Mouse (Mus musculus) heart, embryonic 11.5 days (tissue): ENCODE measurements around the gene Has3. TPM values are rescaled to one million over a fixed set of nuclear protein-coding genes. Genes with fewer than 3 reads are reported as not detected.

ENCODE experiments used
- ATAC-seq: fragments of 200-750 bp; cut with Nextera tagmentation; replicated peaks from 2 replicates; pipeline ENCODE4 v1.8.0; 2017; ENCODE audit warnings: moderate library complexity; ENCODE audit not compliant: insufficient number of reproducible peaks, low FRiP score, low TSS enrichment
- H3K27ac ChIP-seq: fragments of 300-500 bp; sonication (generic); 2 replicates; pipeline ENCODE4 v1.5.1; 2014; ENCODE audit warnings: mild to moderate bottlenecking, low read depth, low read length
- H3K27me3 ChIP-seq: fragments of 300-500 bp; sonication (generic); 2 replicates; pipeline ENCODE4 v1.6.1; 2014; ENCODE audit warnings: mild to moderate bottlenecking, low read length, mixed read lengths; ENCODE audit not compliant: control insufficient read depth, insufficient read depth
- H3K36me3 ChIP-seq: fragments of 300-500 bp; sonication (generic); 2 replicates; pipeline ENCODE4 v1.6.1; 2014; ENCODE audit warnings: mild to moderate bottlenecking, low read length, moderate library complexity, mixed read lengths; ENCODE audit not compliant: control insufficient read depth, insufficient read depth
- H3K4me1 ChIP-seq: fragments of 300-500 bp; sonication (generic); 2 replicates; pipeline ENCODE4 v1.6.1; 2014; ENCODE audit warnings: low read length; ENCODE audit not compliant: control insufficient read depth, insufficient read depth
- H3K4me2 ChIP-seq: fragments of 300-500 bp; sonication (generic); 2 replicates; pipeline ENCODE4 v1.6.1; 2014; ENCODE audit warnings: mild to moderate bottlenecking, moderate library complexity
- H3K4me3 ChIP-seq: fragments of 300-500 bp; sonication (generic); 2 replicates; pipeline ENCODE4 v1.5.1; 2014; ENCODE audit warnings: low read depth, low read length
- H3K9ac ChIP-seq: fragments of 300-500 bp; sonication (generic); 2 replicates; pipeline ENCODE4 v1.6.1; 2014; ENCODE audit warnings: mild to moderate bottlenecking, low read depth, low read length, moderate library complexity
- H3K9me3 ChIP-seq: fragments of 300-500 bp; sonication (generic); replicated peaks from 2 replicates; pipeline ENCODE4 v1.6.1; 2016; ENCODE audit warnings: low read length; ENCODE audit not compliant: control insufficient read depth
- WGBS: fragments of 180-500 bp; shearing (Covaris S2); extraction: QIAGEN DNeasy Blood & Tissue Kit; methylation state at CpG from one replicate; pipeline ENCODE4 v1.1.7; 2014; ENCODE audit not compliant: insufficient replicate concordance; 5-methylcytosine and 5-hydroxymethylcytosine counted together
- polyA plus RNA-seq: library from polyadenylated mRNA; unstranded; fragments of >200 nt; fragmentation: Nextera tagmentation; extraction: Ambion mirVana; gene quantifications from 2 replicates; pipeline ENCODE4 v1.2.1, GENCODE M21; 2014

Has3 gene
- polyA plus RNA-seq, 1 experiment from 2014 or later: 0.17 TPM

DNA sequence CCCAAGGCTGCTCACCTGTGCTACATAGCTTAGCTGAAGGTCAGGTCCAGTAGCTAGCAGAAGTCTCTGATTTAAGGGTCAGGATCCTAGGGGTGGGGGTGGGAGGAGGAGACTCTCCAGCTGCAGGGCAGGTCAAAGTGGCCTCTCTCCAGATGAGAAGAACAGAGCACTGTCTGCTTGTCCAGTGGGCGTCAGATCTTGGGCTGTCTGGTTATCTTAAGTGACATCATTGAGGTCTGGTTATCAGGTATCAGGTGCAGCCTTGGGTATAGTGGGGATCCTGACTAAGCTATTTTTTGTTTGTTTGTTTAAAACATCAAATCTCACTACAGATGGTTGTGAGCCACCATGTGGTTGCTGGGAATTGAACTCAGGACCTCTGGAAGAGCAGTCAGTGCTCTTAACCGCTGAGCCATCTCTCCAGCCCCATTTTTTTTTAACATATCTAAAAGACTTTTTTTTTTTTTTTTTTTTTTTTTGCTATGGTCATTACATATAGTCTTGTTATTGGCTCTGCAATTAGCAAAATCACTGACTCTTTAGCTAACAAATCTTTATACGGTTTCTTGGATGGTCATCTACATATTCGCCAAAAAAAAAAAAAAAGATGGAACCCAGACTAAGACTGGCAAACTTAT, 63.6 kb downstream of the Has3 start:
- 83% methylated on average over 4 of the region's 4 CpGs for WGBS
- no peak overlapping the region for H3K27ac ChIP-seq
- no peaks in the 10 kb centered on the region for H3K27me3 ChIP-seq
- no peak overlapping the region for H3K9ac ChIP-seq
- no peak overlapping the region for H3K4me2 ChIP-seq
- H3K4me1 ChIP-seq: peaks cover 14% of the 10 kb centered on the region
- ATAC-seq: no peak
- H3K4me3 ChIP-seq: no peak overlapping the region
- no peaks in the 10 kb centered on the region for H3K9me3 ChIP-seq
- H3K36me3 ChIP-seq: no peaks in the 10 kb centered on the region

Other genes starting within 250 kb of the Has3 start
- gene Tango6, start 187.2 kb upstream of the Has3 start, polyA plus RNA-seq: 5.1 and 5.9 TPM in 2 replicates
- gene Utp4, start 23.4 kb downstream of the Has3 start, polyA plus RNA-seq: 53.9 and 56.9 TPM in 2 replicates
- 6.0 and 8.0 TPM in 2 replicates for gene Sntb2, start 65.5 kb downstream of the Has3 start, polyA plus RNA-seq
- 48.5 and 59.8 TPM in 2 replicates for gene Vps4a, start 161.0 kb downstream of the Has3 start, polyA plus RNA-seq
- 40.7 and 42.6 TPM in 2 replicates for gene Pdf, start 178.4 kb downstream of the Has3 start, polyA plus RNA-seq
- gene Cog8, start 186.4 kb downstream of the Has3 start, polyA plus RNA-seq: 31.5 and 31.9 TPM in 2 replicates
- 66.9 and 71.9 TPM in 2 replicates for gene Nip7, start 186.6 kb downstream of the Has3 start, polyA plus RNA-seq
- gene Tmed6, start 195.4 kb downstream of the Has3 start, polyA plus RNA-seq: not detected in 2 replicates
- gene Terf2, start 226.3 kb downstream of the Has3 start, polyA plus RNA-seq: 7.5 and 10.9 TPM in 2 replicates